In genomic region chr17:83109792-83110440, GRCm38 (mm10) we compare ENCODE assay signal across 7 mouse cellular contexts.
DNase-seq lines count a peak whose midpoint lies in the region; ATAC-seq lines count a peak whose summit lies in the region.

No protein-coding gene starts in this region.

- H3K9me3 ChIP-seq in neural tube, embryonic 15.5 days (replicated peaks) = no peaks in the 10 kb centered on the region
- no peaks in the 10 kb centered on the region for H3K9me3 ChIP-seq in limb, embryonic 13.5 days
- H3K9me3 ChIP-seq in stomach, embryonic 15.5 days = no peaks in the 10 kb centered on the region

- no peak overlapping the region for H3K4me3 ChIP-seq in neural tube, embryonic 15.5 days (replicated peaks)
- H3K4me3 ChIP-seq in limb, embryonic 13.5 days = no peak overlapping the region
- no peak overlapping the region for H3K4me3 ChIP-seq in stomach, embryonic 15.5 days (replicated peaks)

- peaks cover 13% of the 10 kb centered on the region for H3K4me1 ChIP-seq in neural tube, embryonic 15.5 days
- H3K4me1 ChIP-seq in limb, embryonic 13.5 days = peaks cover 44% of the 10 kb centered on the region
- peaks cover 14% of the 10 kb centered on the region for H3K4me1 ChIP-seq in stomach, embryonic 15.5 days

- H3K27me3 ChIP-seq in neural tube, embryonic 15.5 days (replicated peaks) = no peaks in the 10 kb centered on the region
- H3K27me3 ChIP-seq in limb, embryonic 13.5 days = peaks cover 80% of the 10 kb centered on the region
- no peaks in the 10 kb centered on the region for H3K27me3 ChIP-seq in stomach, embryonic 15.5 days (replicated peaks)

- H3K27ac ChIP-seq in neural tube, embryonic 15.5 days (replicated peaks) = 0 out of 2 replicates have a peak overlapping the region, but pooled peaks have one; percentile 23
- H3K27ac ChIP-seq in limb, embryonic 13.5 days = peak overlapping the region; percentile 67
- peak overlapping the region; percentile 80 for H3K27ac ChIP-seq in stomach, embryonic 15.5 days

- no peaks in the 10 kb centered on the region for H3K36me3 ChIP-seq in neural tube, embryonic 15.5 days
- H3K36me3 ChIP-seq in limb, embryonic 13.5 days = no peaks in the 10 kb centered on the region
- H3K36me3 ChIP-seq in stomach, embryonic 15.5 days = no peaks in the 10 kb centered on the region

- no peak overlapping the region for H3K4me2 ChIP-seq in neural tube, embryonic 15.5 days
- H3K4me2 ChIP-seq in limb, embryonic 13.5 days (replicated peaks) = no peak overlapping the region
- H3K4me2 ChIP-seq in stomach, embryonic 15.5 days = no peak overlapping the region

- peak; percentile 35; the same call in 1 of the 2 replicates for ATAC-seq in neural tube, embryonic 15.5 days (ENCODE audit: low FRiP score)
- 0 out of 2 replicates have a peak, but pooled peaks have one; percentile 51 for ATAC-seq in limb, embryonic 13.5 days (ENCODE audit: low FRiP score, low read depth)
- ATAC-seq in stomach, embryonic 15.5 days (ENCODE audit: insufficient read depth, low FRiP score, low read depth) = peak; percentile 36; the same call in 1 of the 2 replicates
- no peak for ATAC-seq in granulocyte monocyte progenitor cell, adult 5-6 weeks (replicated peaks; ENCODE audit: poor library complexity, severe bottlenecking)

- H3K9ac ChIP-seq in neural tube, embryonic 15.5 days (replicated peaks) = no peak overlapping the region
- H3K9ac ChIP-seq in limb, embryonic 13.5 days = no peak overlapping the region
- H3K9ac ChIP-seq in stomach, embryonic 15.5 days = no peak overlapping the region

- no peak for DNase-seq in neural tube, embryonic 10.5 days (ENCODE audit: extremely low spot score, low spot score)
- DNase-seq in frontal cortex, adult 2 months (ENCODE audit: extremely low spot score in 1 of 2, low spot score in 1 of 2) = peak; percentile 63 to 84
- DNase-seq in heart, postnatal 4 days = peak; percentile 70

- WGBS in neural tube, embryonic 15.5 days = 69% methylated on average over 10 of the region's 10 CpGs
- WGBS in limb, embryonic 13.5 days = 32% methylated on average over 10 of the region's 10 CpGs
- 30% methylated on average over 10 of the region's 10 CpGs for WGBS in stomach, embryonic 15.5 days

Comparison
In these comparisons a context has a peak if more than half of its experiments do, and no peak if none do; other contexts are left out.
1. H3K27ac ChIP-seq: peak in every context shown above with its lines; median percentile 80 in stomach, embryonic 15.5 days; 67 in limb, embryonic 13.5 days; 23 in neural tube, embryonic 15.5 days.